ENCODE assay signal across 9 mouse cellular contexts in the genomic region with DNA sequence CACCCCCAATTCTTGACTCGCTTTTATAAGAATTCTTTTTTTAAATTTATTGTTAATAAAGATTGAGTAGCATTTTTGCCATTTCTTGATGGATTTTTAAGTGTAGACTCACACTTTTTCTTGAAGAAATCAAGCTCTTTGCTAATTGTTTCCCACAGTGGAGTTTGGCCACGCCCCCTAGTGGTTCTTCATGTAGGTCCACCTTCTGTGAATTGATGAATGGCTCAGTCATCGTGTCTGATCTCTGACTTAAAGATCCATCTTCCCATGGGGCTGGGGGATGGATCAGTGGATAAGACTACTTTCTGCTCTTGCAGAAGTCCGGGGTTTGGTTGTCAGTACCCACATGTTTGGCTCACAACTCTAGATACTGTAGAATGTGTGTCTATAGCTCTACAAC. TPM values are rescaled to one million over a fixed set of nuclear protein-coding genes. Genes with fewer than 3 reads are reported as not detected.
DNase-seq lines count a peak whose midpoint lies in the region; TF ChIP-seq lines count a peak whose summit lies in the region.
"Had no signal": no experiment of that assay in that cellular context is flagged by ENCODE, and none has a peak within 500 bp of the region (broad histone marks: within the 10 kb centered on the region; RNA-seq: fewer than 3 reads in every experiment).

No protein-coding gene starts in this region.

- DNase-seq in cerebellum, adult 18-20 months, result peak; percentile 51 to 59
- no peak for DNase-seq in cerebellum, adult 11-12 months
- no peak for DNase-seq in layer of hippocampus, adult 2 months (ENCODE audit: low spot score in 2 of 2)
- DNase-seq in layer of hippocampus, adult 9-10 months (ENCODE audit: low spot score), result no peak
- peak; percentile 73 for DNase-seq in brain, adult 2 months (ENCODE audit: low read depth, low spot score)
- DNase-seq in lung, postnatal 14 days, result peak; percentile 49
- no peak for DNase-seq in right cerebral cortex, postnatal 10 days (ENCODE audit: low spot score in 2 of 2)
- DNase-seq in left cerebral cortex, adult 9 months (ENCODE audit: low spot score in 2 of 2), result no peak

- H3K27ac ChIP-seq in layer of hippocampus, adult 2 months, result no peak overlapping the region

- peak; percentile 83 for TF ChIP-seq CTCF in layer of hippocampus, adult 2 months (conservative IDR thresholded peaks at IDR 0.05)

- H3K4me3 ChIP-seq in layer of hippocampus, adult 2 months, result no peak overlapping the region
- H3K4me3 ChIP-seq: heart, embryonic 13.5 days had no signal

RNA-seq across cellular contexts. Expression of a gene that starts 43.5 kb away (rescaled TPM):
- total RNA-seq in layer of hippocampus, adult 2 months (2021), result 10 to 100 TPM; 58.1 to 58.9 TPM

Comparison
In these comparisons a context has a peak if more than half of its experiments do, and no peak if none do; other contexts are left out.
1. DNase-seq: peak in cerebellum, adult 18-20 months (2 of 2), brain, adult 2 months (single experiment) and lung, postnatal 14 days (single experiment); none in cerebellum, adult 11-12 months (single experiment), layer of hippocampus, adult 2 months (0 of 2), layer of hippocampus, adult 9-10 months (single experiment), right cerebral cortex, postnatal 10 days (0 of 2) and left cerebral cortex, adult 9 months (0 of 2).